ENCODE assay signal across 9 mouse cellular contexts in genomic region chr1:167942037-167942470, GRCm38 (mm10).
DNase-seq lines count a peak whose midpoint lies in the region; ATAC-seq lines count a peak whose summit lies in the region.
"Had no signal": no experiment of that assay in that cellular context is flagged by ENCODE, and none has a peak within 500 bp of the region (broad histone marks: within the 10 kb centered on the region; RNA-seq: fewer than 3 reads in every experiment).

No protein-coding gene starts in this region.

- ATAC-seq in midbrain, embryonic 13.5 days = peak; percentile 44; the same call in 1 of the 2 replicates

- 0 out of 2 replicates have a peak, but pooled peaks cover 2% of the 10 kb centered on the region for H3K27me3 ChIP-seq in midbrain, embryonic 13.5 days
- H3K27me3 ChIP-seq: liver, embryonic 15.5 days had no signal

- H3K4me3 ChIP-seq in midbrain, embryonic 13.5 days (replicated peaks) = no peak overlapping the region
- H3K4me3 ChIP-seq: liver, embryonic 15.5 days had no signal

- no peaks in the 10 kb centered on the region for H3K36me3 ChIP-seq in midbrain, embryonic 13.5 days
- H3K36me3 ChIP-seq: liver, embryonic 15.5 days had no signal

- peak overlapping the region; percentile 13; the same call in 1 of the 2 replicates for H3K4me2 ChIP-seq in midbrain, embryonic 13.5 days (replicated peaks)
- H3K4me2 ChIP-seq: liver, embryonic 15.5 days had no signal

- no peak overlapping the region for H3K9ac ChIP-seq in midbrain, embryonic 13.5 days (replicated peaks)
- H3K9ac ChIP-seq: liver, embryonic 15.5 days had no signal

- H3K9me3 ChIP-seq in midbrain, embryonic 13.5 days = no peaks in the 10 kb centered on the region
- H3K9me3 ChIP-seq: liver, embryonic 15.5 days had no signal

- 41% methylated on average over 8 of the region's 8 CpGs for WGBS in midbrain, embryonic 13.5 days

- peaks cover 5% of the 10 kb centered on the region for H3K4me1 ChIP-seq in midbrain, embryonic 13.5 days (replicated peaks)
- H3K4me1 ChIP-seq: liver, embryonic 15.5 days had no signal

- DNase-seq in adrenal gland, postnatal 14 days = peak; percentile 29
- no peak for DNase-seq in adrenal gland, adult 18-20 months (ENCODE audit: low spot score in 2 of 2)
- DNase-seq in layer of hippocampus, adult 9-10 months (ENCODE audit: low spot score) = peak; percentile 36
- no peak for DNase-seq in layer of hippocampus, postnatal 36 days
- DNase-seq in embryo, embryonic 11 days = peak; percentile 72
- no peak for DNase-seq in right cerebral cortex, adult 18-20 months
- no peak for DNase-seq in frontal cortex, postnatal 10 days (ENCODE audit: low spot score in 2 of 2)

- no peak overlapping the region for H3K27ac ChIP-seq in midbrain, embryonic 13.5 days
- H3K27ac ChIP-seq: liver, embryonic 15.5 days had no signal

Comparison
In these comparisons a context has a peak if more than half of its experiments do, and no peak if none do; other contexts are left out.
1. DNase-seq: peak in adrenal gland, postnatal 14 days (single experiment), layer of hippocampus, adult 9-10 months (single experiment) and embryo, embryonic 11 days (single experiment); none in adrenal gland, adult 18-20 months (0 of 2), layer of hippocampus, postnatal 36 days (0 of 2), right cerebral cortex, adult 18-20 months (single experiment) and frontal cortex, postnatal 10 days (0 of 2).